Comparison of ENCODE assay signal across 9 mouse cellular contexts in genomic region chr10:107747566-107747965, GRCm38 (mm10). TPM values are rescaled to one million over a fixed set of nuclear protein-coding genes. Genes with fewer than 3 reads are reported as not detected.
DNase-seq lines count a peak whose midpoint lies in the region; ATAC-seq and TF ChIP-seq lines count a peak whose summit lies in the region.
"Had no signal": no experiment of that assay in that cellular context is flagged by ENCODE, and none has a peak within 500 bp of the region (broad histone marks: within the 10 kb centered on the region; RNA-seq: fewer than 3 reads in every experiment).

No protein-coding gene starts in this region.

- 21% methylated on average over 5 of the region's 5 CpGs for WGBS in kidney, postnatal 0 days
- 21% methylated on average over 5 of the region's 5 CpGs for WGBS in kidney, embryonic 16.5 days
- 22% methylated on average over 5 of the region's 5 CpGs for WGBS in embryonic facial prominence, embryonic 14.5 days

- no peaks in the 10 kb centered on the region for H3K9me3 ChIP-seq in kidney, postnatal 0 days (replicated peaks; ENCODE audit: low read length)
- no peaks in the 10 kb centered on the region for H3K9me3 ChIP-seq in kidney, embryonic 16.5 days (ENCODE audit: low read length)
- no peaks in the 10 kb centered on the region; the same call in 1 of the 2 replicates for H3K9me3 ChIP-seq in G1E (replicated peaks)
- no peaks in the 10 kb centered on the region for H3K9me3 ChIP-seq in embryonic facial prominence, embryonic 14.5 days (ENCODE audit: control insufficient read depth, low read length)
- H3K9me3 ChIP-seq: embryonic facial prominence, embryonic 13.5 days had no signal

- H3K27me3 ChIP-seq in kidney, postnatal 0 days (ENCODE audit: insufficient read depth, low read length): no peaks in the 10 kb centered on the region
- no peaks in the 10 kb centered on the region for H3K27me3 ChIP-seq in kidney, embryonic 16.5 days (ENCODE audit: insufficient read depth, low read length)
- no peaks in the 10 kb centered on the region for H3K27me3 ChIP-seq in G1E (ENCODE audit: insufficient read depth, low read length)
- no peaks in the 10 kb centered on the region for H3K27me3 ChIP-seq in embryonic facial prominence, embryonic 14.5 days (replicated peaks; ENCODE audit: control insufficient read depth, insufficient read depth, low read length)

- ATAC-seq in CD4-positive, CD25-positive, alpha-beta regulatory T cell, adult 4 months: no peak
- no peak for ATAC-seq in kidney, postnatal 0 days (replicated peaks; ENCODE audit: low FRiP score, low read depth)
- ATAC-seq in kidney, embryonic 16.5 days (ENCODE audit: low FRiP score, low TSS enrichment): no peak
- 0 out of 2 replicates have a peak, but pooled peaks have one; percentile 22 for ATAC-seq in G1E (ENCODE audit: extremely low read depth, insufficient number of reproducible peaks, low FRiP score, poor library complexity, severe bottlenecking)
- ATAC-seq in embryonic facial prominence, embryonic 14.5 days (ENCODE audit: low read depth): no peak

- TF ChIP-seq CTCF in kidney, postnatal 0 days (IDR thresholded peaks at IDR 0.05; ENCODE audit: low read depth): peak; percentile 79
- TF ChIP-seq CTCF in G1E (IDR thresholded peaks at IDR 0.05; ENCODE audit: low read depth, low read length): no peak

- no peak overlapping the region for H3K9ac ChIP-seq in kidney, postnatal 0 days (ENCODE audit: low read depth, low read length)
- no peak overlapping the region for H3K9ac ChIP-seq in kidney, embryonic 16.5 days (replicated peaks; ENCODE audit: low read length)
- H3K9ac ChIP-seq in embryonic facial prominence, embryonic 14.5 days (ENCODE audit: low read depth, low read length): no peak overlapping the region
- H3K9ac ChIP-seq: embryonic facial prominence, embryonic 13.5 days had no signal

- DNase-seq in CD4-positive, CD25-positive, alpha-beta regulatory T cell, adult 2 months (ENCODE audit: low read depth, low spot score): peak; percentile 1
- peak; percentile 65 for DNase-seq in kidney, postnatal 0 days (ENCODE audit: low spot score)
- DNase-seq in G1E (ENCODE audit: low spot score): no peak
- peak; percentile 48 for DNase-seq in embryonic facial prominence, embryonic 14.5 days (ENCODE audit: low spot score)
- peak; percentile 51 for DNase-seq in mesoderm, embryonic 11.5 days (ENCODE audit: low read depth, low spot score)
- DNase-seq in testis, postnatal 10 days (ENCODE audit: low spot score): no peak

- no peak overlapping the region for H3K4me2 ChIP-seq in kidney, postnatal 0 days (ENCODE audit: low read length)
- no peak overlapping the region for H3K4me2 ChIP-seq in kidney, embryonic 16.5 days (replicated peaks; ENCODE audit: low read depth, low read length)
- H3K4me2 ChIP-seq in embryonic facial prominence, embryonic 14.5 days (ENCODE audit: low read depth, low read length): no peak overlapping the region

- H3K27ac ChIP-seq in kidney, postnatal 0 days: no peak overlapping the region
- no peak overlapping the region for H3K27ac ChIP-seq in kidney, embryonic 16.5 days (ENCODE audit: low read length)
- no peak overlapping the region for H3K27ac ChIP-seq in embryonic facial prominence, embryonic 14.5 days (replicated peaks; ENCODE audit: low read depth, low read length)
- H3K27ac ChIP-seq: embryonic facial prominence, embryonic 13.5 days had no signal

- H3K4me1 ChIP-seq in kidney, postnatal 0 days (replicated peaks; ENCODE audit: insufficient read depth, low read length): no peaks in the 10 kb centered on the region
- peaks cover 9% of the 10 kb centered on the region; the same call in 1 of the 2 replicates for H3K4me1 ChIP-seq in kidney, embryonic 16.5 days (ENCODE audit: insufficient read depth, low read length)
- H3K4me1 ChIP-seq in G1E (ENCODE audit: insufficient read depth, low read depth, low read length): no peaks in the 10 kb centered on the region
- H3K4me1 ChIP-seq in embryonic facial prominence, embryonic 14.5 days (ENCODE audit: control insufficient read depth, insufficient read depth, low read length): no peaks in the 10 kb centered on the region

- no peaks in the 10 kb centered on the region for H3K36me3 ChIP-seq in kidney, postnatal 0 days (ENCODE audit: insufficient read depth, low read length)
- H3K36me3 ChIP-seq in kidney, embryonic 16.5 days (ENCODE audit: insufficient read depth, low read length): no peaks in the 10 kb centered on the region
- no peaks in the 10 kb centered on the region for H3K36me3 ChIP-seq in G1E (replicated peaks)
- H3K36me3 ChIP-seq in embryonic facial prominence, embryonic 14.5 days (ENCODE audit: control insufficient read depth, insufficient read depth, low read length): no peaks in the 10 kb centered on the region
- H3K36me3 ChIP-seq: embryonic facial prominence, embryonic 13.5 days had no signal

- no peak overlapping the region for H3K4me3 ChIP-seq in kidney, postnatal 0 days (replicated peaks; ENCODE audit: low read depth, low read length)
- no peak overlapping the region for H3K4me3 ChIP-seq in kidney, embryonic 16.5 days (ENCODE audit: low read length)
- H3K4me3 ChIP-seq in G1E (ENCODE audit: low read depth, low read length): no peak overlapping the region
- H3K4me3 ChIP-seq in embryonic facial prominence, embryonic 14.5 days (ENCODE audit: low read depth, low read length): no peak overlapping the region
- H3K4me3 ChIP-seq: embryonic facial prominence, embryonic 13.5 days had no signal

RNA-seq across cellular contexts. Expression of gene Ptprq, which starts 27.7 kb away (rescaled TPM):
- polyA plus RNA-seq in CD4-positive, CD25-positive, alpha-beta regulatory T cell, adult 4 months (2017; shearing (Covaris generic)): not detected
- polyA plus RNA-seq in kidney, postnatal 0 days (2015; fragmentation: Nextera tagmentation; extraction: Ambion mirVana): 0.09 and 0.14 TPM in 2 replicates
- 0.10 and 0.12 TPM in 2 replicates for polyA plus RNA-seq in kidney, embryonic 16.5 days (2015; fragmentation: Nextera tagmentation; extraction: Ambion mirVana)
- total RNA-seq in G1E (2014; fragmentation: Nextera tagmentation): not detected in 2 replicates
- under 0.01 and 0.05 TPM in 2 replicates for total RNA-seq in G1E (2017)
- polyA plus RNA-seq in G1E (2012): not detected in 2 replicates
- polyA plus RNA-seq in embryonic facial prominence, embryonic 14.5 days (2014; fragmentation: Nextera tagmentation; extraction: Ambion mirVana): 0.39 and 0.47 TPM in 2 replicates

Comparison
In these comparisons a context has a peak if more than half of its experiments do, and no peak if none do; other contexts are left out.
1. DNase-seq: peak in CD4-positive, CD25-positive, alpha-beta regulatory T cell, adult 2 months (single experiment), kidney, postnatal 0 days (single experiment), embryonic facial prominence, embryonic 14.5 days (single experiment) and mesoderm, embryonic 11.5 days (single experiment); none in G1E (single experiment) and testis, postnatal 10 days (single experiment).